Mouse (Mus musculus): Measurements from ENCODE around the gene Slc25a21. TPM values are rescaled to one million over a fixed set of nuclear protein-coding genes. Genes with fewer than 3 reads are reported as not detected.
"Not testable (repeated sequence)": the region's sequence is repeated elsewhere in the genome, so short reads cannot be mapped to it uniquely, and the experiment has no call there.

Gene Slc25a21
- 3.9 and 5.3 TPM in 2 replicates for polyA plus RNA-seq (2016; fragmentation: Nextera tagmentation; extraction: Ambion mirVana)

GRCm38 (mm10) chr12:57197363-57198026, at the start of gene Slc25a21:
Gene Slc25a21, minus strand, starts transcription at chr12:57197472.
- WGBS: 47% methylated on average over 10 of the region's 10 CpGs
- Histone ChIP-seq H3K27me3 (ENCODE audit: insufficient read depth, poor library complexity, severe bottlenecking) (0 out of 2 replicates have a peak, but pooled peaks cover 7% of the 10 kb centered on the region), H3K4me1 (peaks cover 7% of the 10 kb centered on the region; the same call in 1 of the 2 replicates), H3K36me3 (no peaks in the 10 kb centered on the region), H3K4me3 (peak within 1 kb of the TSS; percentile 74), H3K9me3 (no peaks in the 10 kb centered on the region), H3K27ac (peak within 1 kb of the TSS; percentile 85)
- no peak for DNase-seq (ENCODE audit: low spot score)

GRCm38 (mm10) chr12:57243671-57244495, 46.6 kb upstream of the Slc25a21 start:
- WGBS: 86% methylated on average over 5 of the region's 5 CpGs
- H3K27me3 ChIP-seq (ENCODE audit: insufficient read depth, poor library complexity, severe bottlenecking): no peaks in the 10 kb centered on the region
- peaks cover 26% of the 10 kb centered on the region for H3K36me3 ChIP-seq
- no peak overlapping the region for H3K27ac ChIP-seq
- no peak for DNase-seq (ENCODE audit: low spot score)
- H3K4me3 ChIP-seq: no peak overlapping the region
- H3K4me1 ChIP-seq: no peaks in the 10 kb centered on the region
- H3K9me3 ChIP-seq: no peaks in the 10 kb centered on the region

- peaks cover 7% of the 10 kb centered on the region for H3K4me1 ChIP-seq
- H3K27ac ChIP-seq: no peak overlapping the region
- WGBS: 82% methylated on average over 5 of the region's 5 CpGs
- no peaks in the 10 kb centered on the region for H3K27me3 ChIP-seq (ENCODE audit: insufficient read depth, poor library complexity, severe bottlenecking)
- no peaks in the 10 kb centered on the region for H3K9me3 ChIP-seq
- H3K36me3 ChIP-seq: peaks cover 3% of the 10 kb centered on the region
- DNase-seq (ENCODE audit: low spot score): no peak
- H3K4me3 ChIP-seq: no peak overlapping the region
These were observed 36.1 kb upstream of the Slc25a21 start for GRCm38 (mm10) chr12:57233386-57233785.

- H3K27ac ChIP-seq: peak overlapping the region; percentile 98; the same call in 1 of the 2 replicates
- 63% methylated on average over 14 of the region's 14 CpGs for WGBS
- no peaks in the 10 kb centered on the region for H3K36me3 ChIP-seq
- H3K4me1 ChIP-seq: peaks cover 7% of the 10 kb centered on the region
- DNase-seq (ENCODE audit: low spot score): no peak
- peak overlapping the region; percentile 81 for H3K4me3 ChIP-seq
- no peaks in the 10 kb centered on the region for H3K9me3 ChIP-seq
- H3K27me3 ChIP-seq (ENCODE audit: insufficient read depth, poor library complexity, severe bottlenecking): no peaks in the 10 kb centered on the region
These were observed 34.0 kb upstream of the Slc25a21 start for GRCm38 (mm10) chr12:57231085-57231875.

- H3K9me3 ChIP-seq: no peaks in the 10 kb centered on the region
- peak within 1 kb of the TSS; percentile 81 for H3K4me3 ChIP-seq
- peak within 1 kb of the TSS; percentile 98 for H3K27ac ChIP-seq
- WGBS: under 1% methylated on average over 58 of the region's 58 CpGs
- peak; percentile 97 for DNase-seq (ENCODE audit: low spot score)
- no peaks in the 10 kb centered on the region for H3K27me3 ChIP-seq (ENCODE audit: insufficient read depth, poor library complexity, severe bottlenecking)
- H3K4me1 ChIP-seq: peaks cover 7% of the 10 kb centered on the region
- no peaks in the 10 kb centered on the region for H3K36me3 ChIP-seq
These were observed 33.0 kb upstream of the Slc25a21 start, which contains the start of the genes Prps1l3 and Mipol1 for GRCm38 (mm10) chr12:57230192-57230706. Gene Prps1l3, plus strand, starts transcription at chr12:57230412. Gene Mipol1, plus strand, starts transcription at chr12:57230427.

- Histone ChIP-seq H3K4me3 (peak overlapping the region; percentile 81), H3K4me1 (peaks cover 7% of the 10 kb centered on the region), H3K27ac (peak overlapping the region; percentile 98), H3K36me3 (no peaks in the 10 kb centered on the region), H3K27me3 (ENCODE audit: insufficient read depth, poor library complexity, severe bottlenecking) (no peaks in the 10 kb centered on the region), H3K9me3 (no peaks in the 10 kb centered on the region)
- 21% methylated on average over 4 of the region's 4 CpGs for whole genome bisulfite sequencing
- no peak for DNase-seq (ENCODE audit: low spot score)
These were observed 32.4 kb upstream of the Slc25a21 start for GRCm38 (mm10) chr12:57229703-57230102.

GRCm38 (mm10) chr12:57227776-57228175, 30.5 kb upstream of the Slc25a21 start:
- no peaks in the 10 kb centered on the region for H3K9me3 ChIP-seq
- WGBS: 83% methylated on average over 4 of the region's 8 CpGs
- H3K27me3 ChIP-seq (ENCODE audit: insufficient read depth, poor library complexity, severe bottlenecking): no peaks in the 10 kb centered on the region
- peaks cover 7% of the 10 kb centered on the region for H3K4me1 ChIP-seq
- H3K4me3 ChIP-seq: no peak overlapping the region
- no peak overlapping the region for H3K27ac ChIP-seq
- DNase-seq (ENCODE audit: low spot score): no peak
- no peaks in the 10 kb centered on the region for H3K36me3 ChIP-seq

- peaks cover 4% of the 10 kb centered on the region for H3K4me1 ChIP-seq
- H3K36me3 ChIP-seq: no peaks in the 10 kb centered on the region
- H3K27me3 ChIP-seq (ENCODE audit: insufficient read depth, poor library complexity, severe bottlenecking): no peaks in the 10 kb centered on the region
- no peak overlapping the region for H3K4me3 ChIP-seq
- no peaks in the 10 kb centered on the region for H3K9me3 ChIP-seq
- no peak overlapping the region for H3K27ac ChIP-seq
- WGBS: 80% methylated on average over 9 of the region's 9 CpGs
- DNase-seq (ENCODE audit: low spot score): no peak
These were observed 29.1 kb upstream of the Slc25a21 start for GRCm38 (mm10) chr12:57226411-57226810.

GRCm38 (mm10) chr12:57212463-57212862, 15.2 kb upstream of the Slc25a21 start:
- H3K9me3 ChIP-seq; DNase-seq (ENCODE audit: low spot score); H3K27me3 ChIP-seq (ENCODE audit: insufficient read depth, poor library complexity, severe bottlenecking); H3K36me3 ChIP-seq; H3K27ac ChIP-seq; H3K4me3 ChIP-seq; H3K4me1 ChIP-seq: not testable (repeated sequence)
- WGBS: 80% methylated on average over 5 of the region's 5 CpGs

GRCm38 (mm10) chr12:57211353-57212311, 14.4 kb upstream of the Slc25a21 start:
- DNase-seq (ENCODE audit: low spot score): peak; percentile 80
- peak overlapping the region; percentile 86 for H3K27ac ChIP-seq
- H3K27me3 ChIP-seq (ENCODE audit: insufficient read depth, poor library complexity, severe bottlenecking): no peaks in the 10 kb centered on the region
- peak overlapping the region; percentile 64 for H3K4me3 ChIP-seq
- no peaks in the 10 kb centered on the region for H3K36me3 ChIP-seq
- whole genome bisulfite sequencing: 6% methylated on average over 30 of the region's 30 CpGs
- peaks cover 3% of the 10 kb centered on the region; the same call in 1 of the 2 replicates for H3K4me1 ChIP-seq
- H3K9me3 ChIP-seq: no peaks in the 10 kb centered on the region

GRCm38 (mm10) chr12:57204276-57204851, 7.1 kb upstream of the Slc25a21 start:
- Histone ChIP-seq H3K4me1 (no peaks in the 10 kb centered on the region), H3K4me3 (no peak overlapping the region), H3K27me3 (ENCODE audit: insufficient read depth, poor library complexity, severe bottlenecking) (no peaks in the 10 kb centered on the region), H3K9me3 (no peaks in the 10 kb centered on the region), H3K27ac (no peak overlapping the region), H3K36me3 (no peaks in the 10 kb centered on the region)
- no peak for DNase-seq (ENCODE audit: low spot score)
- WGBS: 80% methylated on average over 4 of the region's 4 CpGs
